Mouse (Mus musculus): ENCODE measurements around the gene Otub2.

Otub2 gene

DNA sequence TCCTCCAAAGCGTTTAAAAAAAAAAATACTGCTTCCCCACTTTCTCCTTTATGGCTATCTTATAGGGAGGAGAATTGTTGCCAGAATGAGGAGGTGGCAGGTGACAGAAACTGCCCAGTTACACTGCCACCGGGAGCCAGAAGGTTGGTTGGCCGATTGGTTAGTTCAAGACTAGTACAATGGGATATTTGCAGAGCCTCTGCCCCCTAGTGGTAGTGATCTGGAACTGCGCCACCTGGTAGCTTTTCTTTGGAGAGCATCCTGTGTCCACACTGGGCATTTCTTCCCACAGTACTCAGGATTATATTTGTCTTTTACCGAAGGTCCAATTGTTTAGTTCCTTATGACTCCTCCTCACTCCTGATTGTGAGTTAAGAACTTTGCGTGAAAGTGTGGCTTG, 16.8 kb upstream of the Otub2 start:
- DNase-seq (ENCODE audit: low read depth, low spot score) = peak; percentile 56

GRCm38 (mm10) chr12:103373530-103374236, 14.8 kb upstream of the Otub2 start:
- DNase-seq (ENCODE audit: low read depth, low spot score) = no peak

GRCm38 (mm10) chr12:103376124-103376523, 12.4 kb upstream of the Otub2 start:
- no peak for DNase-seq (ENCODE audit: low read depth, low spot score)

DNA sequence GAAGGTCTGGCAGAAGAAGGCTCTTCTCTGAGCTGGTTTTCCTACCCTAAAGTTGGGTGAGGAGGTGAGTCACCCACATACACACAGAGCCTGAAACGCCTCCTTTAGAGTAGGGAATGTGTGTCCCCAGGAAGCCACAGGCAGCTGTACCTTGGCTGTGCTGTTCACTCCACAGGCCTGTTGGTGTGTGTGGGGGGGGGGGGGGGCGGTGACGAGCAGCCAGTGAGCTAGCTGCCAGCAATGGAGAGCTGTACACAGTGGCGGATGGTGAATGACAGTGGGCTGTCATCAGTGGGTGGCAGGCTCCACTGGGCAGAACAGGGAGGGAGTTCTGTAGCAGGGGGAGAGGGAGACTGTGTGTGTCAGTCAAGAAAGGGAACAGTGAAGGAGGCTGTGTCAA, 11.7 kb upstream of the Otub2 start:
- no peak for DNase-seq (ENCODE audit: low read depth, low spot score)

DNA sequence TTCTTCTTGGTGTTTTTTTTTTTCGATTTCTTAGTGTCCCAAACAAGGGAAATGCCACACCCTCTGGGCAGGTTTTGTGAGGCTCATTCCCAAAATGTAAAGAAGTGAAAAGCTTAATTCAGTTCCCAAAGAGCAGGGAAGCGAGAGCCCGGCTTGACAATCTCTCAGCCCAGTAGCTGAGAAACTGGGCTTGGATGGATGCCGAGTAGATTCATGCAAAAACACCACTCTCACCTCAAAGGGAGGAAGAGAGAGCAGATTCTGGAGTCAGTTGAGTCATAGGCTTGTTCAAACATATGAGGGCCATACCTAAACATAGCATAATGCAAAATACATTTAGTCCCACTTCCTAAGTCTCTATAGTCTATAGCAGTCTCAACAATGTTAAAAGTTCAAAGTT, 8.3 kb upstream of the Otub2 start:
- no peak for DNase-seq (ENCODE audit: low read depth, low spot score)

GRCm38 (mm10) chr12:103389348-103389727, 856 bp downstream of the Otub2 start:
- no peak for DNase-seq (ENCODE audit: low read depth, low spot score)

- DNase-seq (ENCODE audit: low read depth, low spot score) = no peak
Observed at GRCm38 (mm10) chr12:103389982-103390381, 1.5 kb downstream of the Otub2 start.

GRCm38 (mm10) chr12:103391098-103391497, 2.6 kb downstream of the Otub2 start:
- DNase-seq (ENCODE audit: low read depth, low spot score) = no peak

DNA sequence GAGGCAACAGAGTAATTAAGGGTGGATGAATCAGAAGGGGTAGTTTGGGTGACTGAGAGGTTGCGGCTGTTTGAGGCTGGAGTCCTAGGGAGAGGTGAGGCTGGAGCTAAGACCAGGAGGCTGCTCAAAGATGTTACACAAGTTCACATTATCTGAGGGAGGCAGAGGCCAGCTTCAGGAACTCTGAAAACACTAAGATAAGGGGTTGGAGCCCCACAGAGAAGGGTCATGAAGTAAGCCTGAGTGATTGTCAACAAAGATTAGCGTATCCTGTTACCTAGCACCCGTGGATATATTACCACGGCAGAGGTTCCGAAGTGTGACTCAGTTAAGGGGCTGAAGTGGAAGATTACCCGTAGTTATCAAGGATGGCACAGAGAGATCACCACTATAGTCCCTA, 5.0 kb downstream of the Otub2 start:
- DNase-seq (ENCODE audit: low read depth, low spot score) = no peak

GRCm38 (mm10) chr12:103395486-103396275, 7.2 kb downstream of the Otub2 start:
- no peak for DNase-seq (ENCODE audit: low read depth, low spot score)

- DNase-seq (ENCODE audit: low read depth, low spot score) = no peak
Observed at GRCm38 (mm10) chr12:103396751-103397150, 8.3 kb downstream of the Otub2 start.

GRCm38 (mm10) chr12:103404131-103404530, 15.6 kb downstream of the Otub2 start:
- no peak for DNase-seq (ENCODE audit: low read depth, low spot score)

DNA sequence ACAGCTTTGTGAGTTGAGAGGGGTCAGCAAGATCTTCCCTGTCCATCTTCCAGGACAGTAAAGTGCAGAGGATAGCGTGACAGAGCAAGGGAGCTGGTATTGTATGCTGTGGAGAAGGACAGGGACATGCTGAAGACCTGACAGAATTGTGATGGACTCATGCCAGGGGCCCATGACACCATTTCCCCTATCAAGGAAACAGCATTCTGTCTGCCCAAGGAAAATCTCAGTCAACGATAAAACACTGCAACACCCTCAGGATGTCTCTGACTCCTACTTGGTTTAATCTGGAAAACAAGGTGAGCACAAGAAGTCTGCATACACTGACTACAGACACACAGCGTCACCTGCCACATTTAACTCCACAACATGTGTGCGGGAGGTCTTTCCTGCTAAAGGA, 19.2 kb downstream of the Otub2 start, which contains the start of gene 9330161L09Rik:
Gene 9330161L09Rik (minus strand): TSS at position 101 of the 400 bp plus-strand sequence.
- DNase-seq (ENCODE audit: low read depth, low spot score) = no peak

DNA sequence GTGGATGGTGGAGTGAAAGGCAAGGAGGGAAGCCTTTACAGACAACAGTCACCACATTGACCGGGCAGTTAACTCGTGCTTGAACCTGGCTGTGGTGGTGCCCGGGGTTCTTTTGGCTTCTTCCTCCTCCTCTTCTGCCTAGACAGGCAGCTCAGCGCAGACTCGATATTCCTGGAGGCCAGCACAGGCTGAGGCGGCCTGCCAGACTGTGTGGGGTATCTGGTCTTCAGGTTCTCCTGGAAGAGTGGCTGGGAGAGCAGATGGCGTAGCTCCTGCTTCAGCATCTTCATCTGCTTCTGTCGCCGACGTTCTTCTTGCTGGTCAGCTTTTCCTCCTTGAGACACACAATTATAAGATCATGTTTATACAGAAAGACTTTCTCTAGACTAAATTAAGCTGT, 19.7 kb downstream of the Otub2 start:
- no peak for DNase-seq (ENCODE audit: low read depth, low spot score)

- DNase-seq (ENCODE audit: low read depth, low spot score) = no peak
Observed at GRCm38 (mm10) chr12:103425016-103425728, 36.7 kb downstream of the Otub2 start.

- DNase-seq (ENCODE audit: low read depth, low spot score) = peak; percentile 99
Observed at GRCm38 (mm10) chr12:103425729-103426470, 37.4 kb downstream of the Otub2 start, which contains the start of gene Ddx24. Ddx24 (minus strand) TSS chr12:103425830.

- no peak for DNase-seq (ENCODE audit: low read depth, low spot score)
Observed at GRCm38 (mm10) chr12:103426710-103427109, 38.2 kb downstream of the Otub2 start.

DNA sequence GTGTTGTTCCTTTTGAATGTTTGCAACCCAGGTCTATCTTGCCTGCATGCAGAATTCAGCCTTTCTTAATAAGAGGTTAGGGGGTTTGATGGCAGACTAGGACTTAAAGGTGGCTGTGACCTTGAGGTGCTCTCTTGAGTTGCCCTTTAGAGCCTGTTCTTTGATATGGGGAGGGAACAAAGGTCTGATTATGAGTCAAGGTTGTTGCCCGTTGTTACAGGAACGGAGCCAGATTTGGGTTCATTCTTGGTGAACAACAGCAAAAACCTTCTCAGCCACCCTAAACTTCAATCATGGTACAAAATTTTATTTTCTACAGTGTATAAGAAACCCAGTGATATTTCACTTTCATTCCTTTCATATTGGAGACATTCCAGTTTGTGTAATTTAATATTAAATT, 44.9 kb downstream of the Otub2 start:
- DNase-seq (ENCODE audit: low read depth, low spot score) = no peak

DNA sequence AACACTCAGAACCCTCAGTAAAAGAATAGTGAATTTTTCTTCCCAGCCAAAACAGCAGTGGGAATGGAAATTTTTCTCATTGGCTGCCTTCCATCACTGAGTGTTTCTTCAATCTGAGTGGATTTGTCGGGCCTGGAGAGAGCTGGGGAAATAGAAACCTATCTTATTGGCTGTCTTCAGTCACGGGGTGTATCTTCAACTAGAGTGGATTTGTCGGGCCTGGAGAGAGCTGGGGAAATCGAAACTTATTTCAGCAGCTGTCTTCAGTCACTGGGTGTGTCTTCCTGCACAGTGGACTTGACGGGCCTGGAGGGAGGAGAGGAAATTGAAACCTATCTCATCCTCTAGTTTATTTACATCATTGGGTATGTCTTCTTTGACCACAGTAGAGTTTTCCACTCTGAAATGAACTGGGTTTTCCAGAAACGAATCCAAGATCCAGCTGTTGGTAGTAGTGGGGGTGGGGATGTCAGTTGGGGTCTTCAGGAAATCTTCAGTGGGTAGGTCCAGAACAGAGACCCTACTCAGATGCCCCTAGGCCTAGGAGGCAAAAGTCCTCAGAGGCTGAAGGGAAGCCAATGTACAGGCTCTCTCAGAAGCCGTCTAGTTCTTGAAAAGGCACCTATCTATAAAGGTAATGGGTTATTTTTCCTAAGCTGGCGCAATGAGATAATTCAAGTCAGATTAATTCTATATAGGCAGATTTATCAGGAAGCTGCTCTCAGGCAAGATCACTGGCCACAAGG, 45.7 kb downstream of the Otub2 start, which contains the start of gene Ifi27:
Gene Ifi27 (plus strand): TSS at position 226 of the 746 bp plus-strand sequence.
- peak; percentile 92 for DNase-seq (ENCODE audit: low read depth, low spot score)

GRCm38 (mm10) chr12:103434861-103435260, 46.4 kb downstream of the Otub2 start:
- no peak for DNase-seq (ENCODE audit: low read depth, low spot score)

- DNase-seq (ENCODE audit: low read depth, low spot score) = no peak
Observed at GRCm38 (mm10) chr12:103437601-103438000, 49.1 kb downstream of the Otub2 start.
